Mouse (Mus musculus) CD4-positive, CD25-positive, alpha-beta regulatory T cell, adult 4 months (primary cell): ENCODE data around the gene Zc2hc1c. TPM values are rescaled to one million over a fixed set of nuclear protein-coding genes. Genes with fewer than 3 reads are reported as not detected.

Source experiments
- ATAC-seq: one replicate; pipeline ENCODE4 v1.8.0; 2017
- polyA plus RNA-seq, 2 experiments: library from polyadenylated mRNA; unstranded; fragments of 100-300 nt; shearing (Covaris generic); gene quantifications; one replicate each; pipeline ENCODE4 v1.2.1; 2017

Gene Zc2hc1c
- polyA plus RNA-seq, 2 experiments from 2014 or later, result 0.39 to 0.65 TPM

DNA sequence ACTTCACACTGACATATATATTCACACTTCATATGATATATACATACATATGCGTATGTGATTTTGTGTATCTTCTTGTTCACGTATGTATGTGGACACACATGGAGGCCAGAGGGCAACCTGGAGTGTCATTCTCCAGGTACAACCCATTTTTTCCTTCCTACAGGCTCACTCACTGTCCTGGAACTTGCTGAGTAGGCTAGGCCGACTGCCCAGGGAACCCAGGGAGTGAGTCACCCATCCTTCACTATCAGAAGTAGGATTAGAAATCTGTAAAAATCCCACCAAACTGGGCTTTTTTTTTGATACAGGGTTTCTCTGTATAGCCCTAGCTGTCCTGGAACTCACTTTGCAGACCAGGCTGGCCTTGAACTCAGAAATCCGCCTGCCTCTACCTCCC lies 3.4 kb upstream of the Zc2hc1c start:
- ATAC-seq, result no peak

DNA sequence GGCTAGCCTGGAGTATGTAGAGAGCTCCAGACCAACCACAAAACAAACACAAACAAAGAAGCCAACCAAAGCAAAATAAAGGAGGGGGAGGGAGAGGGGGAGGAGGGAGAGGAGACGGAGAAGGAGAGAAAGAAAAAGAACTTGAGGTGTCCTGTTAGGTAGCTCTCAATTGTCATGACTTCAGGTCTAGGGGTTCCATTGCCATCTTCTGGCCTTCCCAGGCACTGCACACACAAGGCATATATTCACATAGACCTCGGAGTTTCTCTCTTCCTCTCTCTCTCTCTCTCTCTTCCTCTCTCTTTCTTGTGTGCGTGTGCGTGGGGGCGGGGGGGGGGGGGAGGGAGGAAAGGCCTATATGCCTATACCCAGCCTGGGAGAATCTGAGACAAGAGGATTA lies 1.4 kb upstream of the Zc2hc1c start:
- peak; percentile 34 for ATAC-seq

DNA sequence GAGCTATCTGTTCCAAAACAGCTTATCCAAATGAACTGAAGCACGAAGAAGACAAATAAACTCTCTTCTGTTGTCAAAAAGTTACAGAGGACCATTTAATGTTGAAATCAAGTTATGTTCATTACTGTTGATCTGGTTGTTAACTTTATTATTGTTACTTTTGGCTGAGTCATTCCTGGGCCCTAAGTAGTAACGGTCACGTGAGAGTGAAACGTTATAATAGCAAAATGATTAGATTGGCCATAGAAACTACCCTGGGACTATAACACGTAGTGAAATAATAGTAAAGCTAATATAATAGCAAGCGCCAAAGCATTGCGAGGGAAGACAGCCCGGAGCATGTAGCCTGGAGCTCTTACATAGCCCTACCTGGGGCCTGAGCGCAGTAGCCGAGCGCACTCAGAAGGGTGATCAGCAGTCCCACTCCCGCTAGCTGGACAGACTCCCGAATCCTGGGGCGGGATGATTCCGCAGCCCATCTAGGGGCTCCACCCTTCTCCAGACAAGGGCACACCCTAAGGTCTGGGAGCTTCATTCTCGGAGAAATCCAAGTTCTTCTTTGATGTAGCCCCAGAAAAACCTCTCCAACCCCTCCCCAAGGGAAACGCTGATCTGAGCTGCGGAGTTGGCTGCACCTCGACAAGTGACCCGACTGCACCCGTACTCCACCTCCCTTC lies 444 bp upstream of the Zc2hc1c start, which contains the start of gene Acyp1:
TSS of gene Acyp1 (minus strand) at position 630 of the 677 bp plus-strand sequence.
- no peak for ATAC-seq

DNA sequence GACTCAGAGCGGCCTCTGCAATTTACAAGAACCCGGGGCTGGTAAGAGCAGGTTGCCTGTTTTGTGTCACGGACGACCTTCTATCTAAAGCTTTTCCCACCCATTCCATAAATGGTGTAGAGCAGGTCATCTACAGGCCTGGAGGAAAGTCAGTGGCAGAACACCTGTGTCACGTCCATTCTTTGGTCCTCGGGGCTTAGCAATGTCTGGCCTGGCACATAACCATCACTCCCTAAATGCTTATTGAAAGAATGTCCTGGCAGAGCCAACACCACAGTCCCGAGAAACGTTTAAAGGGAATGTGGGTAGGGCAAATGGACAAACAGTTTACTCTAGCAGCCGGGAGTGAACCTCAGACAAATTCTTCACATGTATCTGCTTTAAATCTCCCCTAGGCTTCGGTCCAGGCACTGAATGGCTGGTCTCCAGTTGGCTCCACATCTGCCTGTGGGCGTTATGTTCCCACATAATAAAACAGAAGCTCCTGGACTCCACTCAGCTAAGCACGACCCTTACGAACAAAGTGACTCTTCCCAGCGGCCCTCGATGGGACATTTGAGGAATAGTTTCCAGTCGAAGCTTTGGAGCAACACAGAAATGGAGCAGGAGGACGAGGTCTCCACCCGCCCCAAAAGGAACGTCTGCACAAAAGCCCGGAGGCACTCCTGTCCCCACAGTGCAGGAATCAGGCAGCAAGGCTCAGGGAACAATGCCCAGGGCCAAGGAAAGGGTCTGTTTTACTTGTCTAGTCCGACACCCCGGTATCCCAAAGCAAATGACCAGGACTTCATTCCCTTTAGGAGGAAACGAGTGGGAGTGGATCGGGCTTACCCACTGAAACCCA lies 988 bp downstream of the Zc2hc1c start:
- no peak for ATAC-seq

DNA sequence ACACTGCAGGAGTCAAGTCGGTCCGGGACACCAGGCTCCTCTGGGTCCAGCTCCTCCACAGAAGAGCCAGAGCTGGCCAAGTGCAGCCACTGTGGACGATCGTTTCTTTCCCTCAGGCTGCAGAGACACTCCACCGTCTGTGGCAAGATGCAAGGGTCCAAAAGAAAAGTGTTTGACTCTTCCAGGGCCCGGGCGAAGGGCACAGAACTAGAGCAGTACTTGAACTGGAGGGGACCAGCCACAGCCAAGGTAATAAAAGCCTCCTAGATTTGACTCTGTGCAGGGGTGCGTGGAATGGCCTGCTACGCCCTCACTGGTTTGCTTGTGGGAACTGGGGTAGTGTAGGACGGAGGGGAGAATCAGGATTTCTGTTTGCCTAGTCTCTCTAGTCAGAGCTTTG lies 2.2 kb downstream of the Zc2hc1c start:
- no peak for ATAC-seq

DNA sequence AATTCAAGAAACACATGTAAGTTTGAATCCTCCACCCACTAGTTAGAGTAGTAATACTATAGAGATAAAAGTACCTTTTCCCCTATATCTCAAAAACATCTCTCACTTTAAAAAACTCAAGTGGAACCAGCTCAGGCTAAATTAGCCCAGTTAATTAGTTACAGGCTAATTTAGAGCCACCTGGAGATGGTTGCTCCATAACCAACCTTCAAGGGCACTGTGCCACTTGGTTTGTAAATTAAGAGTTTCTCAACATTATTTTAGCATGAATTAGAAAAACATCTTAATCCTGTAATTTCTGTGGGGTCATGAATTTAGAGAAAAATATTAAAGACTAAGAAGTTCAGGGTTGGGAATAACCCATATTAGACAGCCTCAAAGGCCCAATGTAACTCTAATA lies 3.1 kb downstream of the Zc2hc1c start:
- ATAC-seq, result no peak

DNA sequence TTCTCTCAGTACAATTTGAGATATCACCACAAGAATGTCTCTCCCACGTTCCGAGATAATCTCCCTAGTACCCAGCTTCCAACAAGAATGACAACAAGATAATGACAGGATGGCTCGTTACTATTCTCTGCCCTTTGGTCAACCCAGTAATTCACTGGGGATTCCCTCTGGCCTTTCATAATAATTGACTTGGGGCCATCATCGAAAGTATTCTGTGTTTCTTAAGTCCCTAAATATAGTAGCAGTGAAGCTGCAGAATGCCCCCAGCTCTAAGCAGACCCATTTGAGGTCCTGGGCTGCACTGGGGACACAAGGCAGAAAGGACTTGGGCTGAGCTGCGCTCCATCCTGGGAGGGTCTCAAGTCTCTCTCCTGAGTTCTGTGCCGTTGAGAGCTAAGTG lies 3.9 kb downstream of the Zc2hc1c start:
- ATAC-seq, result no peak

DNA sequence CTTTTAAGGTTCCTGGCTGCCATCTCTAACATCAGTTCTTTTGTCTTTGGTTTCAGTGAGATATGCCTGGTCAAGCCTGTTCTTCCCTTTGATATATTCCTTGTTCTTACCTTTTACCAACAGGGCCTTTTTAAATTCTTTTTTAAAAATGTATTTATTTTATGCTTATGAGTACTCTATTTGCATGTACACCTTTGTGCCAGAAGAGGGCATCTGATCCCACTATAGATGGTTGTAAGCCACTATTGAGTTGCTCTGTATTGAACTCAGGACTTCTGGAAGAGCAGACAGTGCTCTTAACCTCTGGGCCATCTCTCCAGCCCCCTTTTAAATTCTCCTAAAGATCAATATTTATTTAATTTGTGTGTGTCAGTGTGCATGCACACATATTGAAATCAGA lies 4.5 kb downstream of the Zc2hc1c start:
- ATAC-seq, result no peak

DNA sequence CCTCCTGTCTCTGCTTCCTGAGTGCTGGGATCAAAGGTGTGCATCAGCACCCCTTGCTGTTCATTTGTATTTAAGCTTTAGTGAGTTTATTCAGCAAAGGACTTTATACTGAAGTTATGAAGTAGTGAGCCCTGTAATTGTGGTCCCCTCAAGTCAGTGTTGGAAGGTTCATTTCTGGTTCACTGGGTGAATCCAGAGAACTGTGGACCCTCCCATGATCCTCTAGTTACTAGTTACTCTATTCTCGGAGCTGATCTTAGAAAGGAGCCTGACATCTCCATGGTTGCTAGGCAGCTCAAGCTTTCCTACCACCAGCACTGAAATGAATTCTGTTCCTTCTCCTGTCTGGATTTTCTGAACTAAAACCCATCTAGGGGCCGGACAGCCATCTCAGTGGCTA lies 7.1 kb downstream of the Zc2hc1c start:
- no peak for ATAC-seq

DNA sequence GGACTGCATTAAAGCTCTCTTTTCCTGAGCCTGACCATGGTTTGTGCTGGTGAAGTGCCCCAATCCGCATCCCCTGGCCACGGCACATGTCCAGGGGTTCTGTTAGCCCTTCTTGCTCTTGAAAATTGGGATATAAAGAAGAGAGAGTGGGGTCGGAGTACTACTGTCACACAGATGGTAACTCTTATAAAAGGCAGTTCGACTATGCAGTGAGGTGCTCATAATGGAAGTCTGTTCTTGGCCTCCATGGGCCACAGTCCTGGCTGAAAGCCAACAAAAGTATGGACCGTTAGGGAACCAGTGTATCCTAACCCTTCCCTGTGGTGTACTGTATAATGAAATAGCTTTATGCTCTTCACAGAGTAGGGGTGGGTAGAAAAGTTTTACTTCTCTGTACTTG lies 8.5 kb downstream of the Zc2hc1c start:
- no peak for ATAC-seq

DNA sequence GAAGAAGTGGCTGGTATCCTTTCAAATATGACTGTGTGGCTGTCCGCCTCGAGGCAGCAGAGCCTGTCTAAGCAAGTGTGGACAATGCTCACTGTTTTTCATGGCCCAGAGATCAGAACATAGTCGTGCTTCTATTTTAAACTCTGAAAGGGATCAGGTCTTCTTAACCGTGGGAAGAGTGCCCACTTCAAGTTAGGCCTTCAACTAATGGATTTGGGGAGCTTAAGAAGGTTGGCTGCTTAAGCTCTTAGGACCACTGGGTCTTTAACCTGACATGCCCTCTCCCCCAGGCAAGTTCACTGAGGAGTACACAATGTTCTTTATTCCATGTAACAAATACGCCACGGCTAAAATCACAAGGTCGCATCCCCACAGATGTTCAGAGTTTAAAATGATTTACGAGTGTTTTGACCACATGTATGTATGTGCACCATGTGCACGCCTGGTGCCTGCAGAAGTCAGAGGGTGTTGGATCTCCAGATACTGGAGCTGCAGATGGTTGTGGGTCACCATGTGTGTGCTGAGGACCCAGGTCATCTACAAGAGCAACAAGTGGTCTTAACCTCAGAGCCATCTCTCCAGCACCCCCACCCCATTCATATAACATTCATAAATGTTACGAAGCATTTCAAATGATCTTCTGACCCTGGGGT lies 9.1 kb downstream of the Zc2hc1c start:
- ATAC-seq, result no peak

DNA sequence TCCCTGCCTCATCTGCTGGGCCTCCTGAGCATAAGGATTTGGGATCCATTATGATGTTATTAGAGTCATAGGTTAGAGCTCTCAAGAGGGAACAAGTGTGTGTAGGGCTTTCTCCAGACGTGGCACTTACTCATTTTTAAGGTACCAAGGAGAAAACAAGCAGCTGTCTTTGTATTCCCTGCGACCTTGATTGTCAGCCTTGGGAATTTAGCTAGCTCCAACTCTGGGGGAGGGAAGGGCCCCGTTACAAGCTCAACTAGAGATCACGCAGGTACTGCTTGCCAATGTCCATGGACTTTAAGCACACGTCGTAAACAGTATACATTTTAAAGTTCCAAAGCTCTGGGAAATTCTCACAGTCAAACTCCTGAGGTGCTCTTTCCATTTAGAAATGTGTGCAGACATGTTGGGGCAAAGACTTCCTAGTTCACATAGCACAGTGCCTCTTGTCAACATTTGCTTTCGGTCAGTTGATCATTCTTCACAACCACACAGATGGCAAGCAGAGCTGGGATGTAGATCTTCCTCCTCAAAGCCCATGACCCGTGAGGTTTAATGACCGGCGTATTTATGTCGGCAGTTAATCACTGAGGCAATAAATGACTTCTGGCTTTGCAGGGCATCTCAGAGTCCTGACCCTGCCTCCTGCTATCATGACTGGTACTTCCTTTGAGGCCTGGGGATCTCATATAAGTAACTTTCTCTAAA lies 9.9 kb downstream of the Zc2hc1c start:
- ATAC-seq, result no peak

DNA sequence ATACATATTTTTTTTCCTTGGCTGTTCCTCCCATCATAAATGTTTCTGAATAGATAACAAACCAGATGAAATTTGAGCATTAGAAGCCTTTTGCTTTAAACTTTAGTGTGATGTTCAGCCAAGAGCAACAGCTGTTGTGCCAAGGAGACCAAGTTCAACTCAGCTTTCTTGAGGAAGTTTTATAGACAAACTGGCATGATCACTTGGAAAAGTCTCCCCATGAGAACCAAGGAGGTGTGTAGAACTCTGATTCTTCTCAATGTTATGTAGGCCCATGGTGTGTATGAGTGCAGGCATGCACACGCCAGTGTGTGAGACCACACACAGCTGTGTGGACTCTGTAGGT lies 10.4 kb downstream of the Zc2hc1c start:
- ATAC-seq, result no peak

DNA sequence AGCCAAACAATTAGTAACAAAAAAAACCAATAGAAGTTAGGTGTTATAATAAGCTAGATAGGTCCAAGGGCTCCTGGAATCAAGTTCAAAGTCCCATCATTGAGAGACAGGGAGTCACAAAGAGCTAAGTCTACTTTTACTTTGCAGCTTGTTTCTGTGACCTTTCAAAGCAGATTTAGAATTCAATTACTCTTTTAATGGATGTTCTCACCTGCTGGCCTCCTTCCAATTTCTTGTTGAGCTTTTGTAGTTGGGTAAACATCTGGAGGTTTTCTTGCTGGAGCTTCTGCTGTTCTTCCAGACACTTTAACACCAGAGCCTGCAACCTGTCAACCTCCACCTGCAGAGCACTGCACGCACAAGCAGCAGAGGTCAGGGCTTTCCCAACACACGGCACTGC lies 14.9 kb downstream of the Zc2hc1c start:
- ATAC-seq, result no peak

DNA sequence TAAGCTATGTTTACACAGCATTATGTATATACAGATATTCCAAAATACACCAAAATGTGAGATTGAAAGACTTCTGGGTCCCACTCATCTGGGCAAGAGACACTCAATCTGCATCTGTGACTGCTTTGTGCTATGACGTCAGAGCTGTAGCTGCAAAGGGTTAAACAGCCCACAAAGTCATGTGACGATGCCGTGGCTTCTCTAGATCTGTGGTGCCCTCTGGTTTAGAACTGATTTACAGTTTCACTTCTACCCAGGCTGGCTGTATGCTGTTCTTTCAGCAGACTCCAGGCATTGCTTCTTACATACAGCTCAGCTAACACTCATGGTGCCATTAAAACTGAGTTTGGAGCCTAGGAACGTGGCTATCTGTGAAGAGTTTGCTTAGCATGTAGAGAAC lies 16.3 kb downstream of the Zc2hc1c start:
- peak; percentile 82 for ATAC-seq

DNA sequence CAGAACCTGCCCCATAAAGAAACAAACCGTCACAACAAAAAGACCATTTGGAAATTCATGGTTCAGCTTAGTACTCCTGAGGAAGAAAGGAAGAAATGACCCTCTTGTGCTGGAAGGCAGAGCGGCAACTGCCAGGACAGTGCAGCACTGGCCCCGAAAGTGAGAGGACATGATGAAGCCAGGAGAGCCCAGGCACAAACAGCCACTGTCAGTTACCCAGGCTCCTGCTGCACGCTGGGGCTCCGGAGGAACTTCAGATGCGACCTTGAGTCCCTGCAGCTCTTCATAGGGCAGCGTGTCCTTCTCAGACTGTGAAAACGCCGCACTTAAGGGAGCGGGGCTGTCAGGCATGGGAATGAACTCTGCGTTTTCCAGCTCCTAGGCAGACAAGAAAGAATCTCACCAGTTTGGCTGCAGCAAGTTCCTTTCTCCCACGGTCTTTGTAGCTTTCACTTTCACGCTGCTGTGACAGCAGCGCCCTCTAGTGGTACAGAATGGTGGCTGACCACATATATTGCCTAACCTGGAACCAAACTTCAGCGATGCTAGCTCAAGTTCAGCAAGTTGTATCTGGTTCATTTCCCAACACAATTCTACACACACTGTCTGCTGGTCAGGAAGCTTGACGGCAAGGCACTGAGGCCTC lies 17.0 kb downstream of the Zc2hc1c start:
- ATAC-seq, result peak; percentile 84

DNA sequence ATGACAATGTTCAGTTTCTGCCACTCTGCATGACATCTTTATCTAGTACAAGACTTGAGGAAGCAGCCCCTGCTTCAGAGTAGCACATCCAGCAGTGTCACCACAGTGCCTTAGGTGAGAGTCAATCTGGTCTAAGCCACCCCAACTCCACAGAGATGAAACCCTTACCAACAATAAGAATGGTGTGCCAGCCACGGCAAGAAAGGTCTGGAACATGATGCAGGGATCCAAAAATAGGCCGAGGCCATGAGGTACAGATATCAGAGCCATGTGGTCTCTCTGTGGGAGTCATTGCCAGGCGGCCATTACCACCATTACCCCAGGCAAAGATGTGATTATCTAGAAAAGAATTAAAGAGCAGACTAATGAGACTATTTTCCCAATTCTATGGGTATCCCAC lies 20.3 kb downstream of the Zc2hc1c start:
- no peak for ATAC-seq

DNA sequence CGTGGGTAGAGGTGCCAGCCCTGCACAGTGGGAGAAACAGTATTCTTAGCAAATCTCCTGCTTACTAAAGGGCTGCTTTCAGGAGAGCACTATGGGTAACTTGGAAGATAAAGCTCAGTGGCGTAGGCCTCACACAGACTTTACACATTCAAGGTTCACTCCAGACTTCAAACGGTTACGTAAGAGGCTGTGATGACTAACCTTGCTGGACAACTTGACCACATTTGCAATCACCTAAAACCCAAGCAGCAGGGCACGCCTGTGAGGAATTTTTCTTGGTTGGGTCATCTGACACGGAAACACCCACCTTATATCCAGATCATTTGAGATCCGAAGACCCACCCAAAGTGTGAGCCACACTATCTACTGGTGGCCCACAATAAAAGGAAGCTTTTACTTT lies 41.8 kb downstream of the Zc2hc1c start:
- no peak for ATAC-seq

DNA sequence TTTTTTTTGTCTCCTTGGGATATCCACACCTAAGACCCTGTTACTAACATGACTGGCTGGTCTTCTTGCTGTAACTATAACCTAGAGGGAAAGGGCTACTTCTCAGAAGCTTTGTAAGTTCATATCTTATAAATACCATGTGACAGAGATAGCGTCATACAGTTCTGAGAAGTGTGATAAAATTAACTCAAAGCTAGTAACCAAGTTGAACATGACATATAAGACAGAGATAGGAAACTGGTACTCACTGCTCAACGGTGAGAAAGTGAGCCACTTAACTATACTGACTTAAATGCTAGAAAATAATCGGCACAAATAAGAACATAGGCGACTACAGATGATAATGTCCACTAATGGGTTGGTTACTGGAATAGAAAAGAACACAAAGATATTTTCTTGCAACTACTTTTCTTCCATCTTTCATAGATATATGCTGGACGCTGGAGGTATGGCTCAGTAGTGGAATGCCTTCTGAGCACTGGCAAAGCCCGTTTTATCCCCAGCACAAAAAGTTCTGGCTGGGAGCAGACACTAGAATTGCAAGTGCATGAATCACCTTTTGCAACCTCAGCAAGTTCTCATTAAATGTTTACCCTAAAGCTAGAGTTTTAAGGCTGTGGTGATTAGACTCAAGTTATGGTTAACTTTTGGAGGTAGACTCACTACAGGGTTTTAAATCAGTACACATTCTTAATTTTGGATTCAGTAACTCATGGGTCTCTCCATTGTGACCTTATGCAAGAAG lies 49.3 kb downstream of the Zc2hc1c start:
- no peak for ATAC-seq

DNA sequence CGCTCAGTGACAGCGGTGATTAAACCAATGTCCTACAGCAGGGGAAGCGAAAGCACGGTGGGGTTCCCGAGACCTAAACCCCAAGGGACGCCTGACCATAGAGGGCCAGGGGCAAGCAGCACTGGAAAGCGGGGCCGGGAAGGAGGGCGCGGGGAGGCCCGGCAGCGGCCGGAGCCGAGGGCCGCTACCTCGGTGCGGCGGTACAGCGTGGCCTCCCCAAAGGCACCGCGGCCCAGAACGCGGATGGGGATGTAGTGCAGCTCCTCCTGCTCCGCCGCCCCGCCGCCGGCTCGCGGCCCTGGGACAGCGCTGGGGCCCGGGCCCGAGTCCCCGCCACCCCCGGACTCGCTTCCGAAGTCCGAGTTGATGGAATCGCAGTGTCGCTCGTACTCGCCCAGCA lies 50.4 kb downstream of the Zc2hc1c start:
- peak; percentile 40 for ATAC-seq

DNA sequence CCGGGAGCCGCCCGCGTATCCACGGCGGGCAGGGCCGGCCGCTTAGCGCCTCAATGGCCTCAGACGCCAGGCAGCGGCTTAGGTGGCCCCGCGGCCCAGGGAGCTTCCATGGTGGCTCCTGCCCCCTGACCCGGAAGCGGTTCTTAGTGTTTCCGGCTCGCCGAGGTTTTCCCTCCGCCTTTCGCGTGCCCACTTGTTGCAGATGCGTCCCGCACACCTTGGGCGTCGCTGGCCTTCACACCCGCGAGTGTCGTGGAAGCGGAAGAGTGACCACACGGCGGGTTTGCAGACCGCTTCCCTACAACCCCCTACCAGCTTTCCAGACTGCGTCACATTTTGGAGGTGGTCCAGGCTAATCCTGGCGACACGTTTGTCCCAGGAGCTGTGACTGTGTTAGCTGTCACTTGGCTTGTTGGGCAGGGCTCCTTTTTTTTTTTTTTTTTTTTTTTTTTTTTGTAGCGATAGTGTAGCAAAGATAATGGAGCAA lies 50.9 kb downstream of the Zc2hc1c start, which contains the start of gene Nek9:
TSS of gene Nek9 (minus strand) at position 120 of the 487 bp plus-strand sequence.
- peak; percentile 95 for ATAC-seq

DNA sequence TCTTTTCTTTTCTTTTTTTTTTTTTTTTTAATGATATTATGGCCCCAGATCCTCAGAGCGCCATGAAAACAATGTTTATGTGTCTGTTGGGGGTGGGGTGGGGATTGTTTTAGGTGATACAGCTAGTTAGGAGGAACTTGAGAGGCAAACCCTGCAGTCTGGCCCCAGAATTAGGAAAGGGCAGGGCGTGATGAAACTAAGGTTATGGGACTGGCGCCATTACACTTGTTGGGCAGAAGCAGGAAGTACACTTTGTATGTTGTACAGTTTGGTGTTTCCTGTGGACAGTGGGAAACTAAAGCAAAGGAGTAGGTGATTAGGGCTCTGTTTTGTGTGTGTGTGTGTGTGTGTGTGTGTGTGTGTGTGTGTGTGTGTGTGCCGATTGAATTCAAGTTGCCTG lies 51.6 kb downstream of the Zc2hc1c start:
- peak; percentile 22 for ATAC-seq
